Mouse (Mus musculus) ES-E14 (cell line): ENCODE measurements at regions not wholly inside any gene's neighbourhood (a gene's known extent, or its start where the extent isn't known, plus 50 kb on each side); places are given as distances from the start of the nearest gene placed in this dataset.

Experiments
- DNase-seq: peaks from one replicate; pipeline ENCODE4 v3.0.0-alpha.2; 2013; ENCODE audit warnings: low read depth, low spot score
- H3K27ac ChIP-seq: 2 replicates; pipeline ENCODE4 v1.5.1; 2012; ENCODE audit warnings: low read depth, mild to moderate bottlenecking, low read length, moderate library complexity, mixed read lengths; ENCODE audit not compliant: poor library complexity, insufficient read depth, severe bottlenecking
- H3K36me3 ChIP-seq: 2 replicates; pipeline ENCODE4 v1.6.1; 2012; ENCODE audit warnings: mild to moderate bottlenecking, low read length, moderate library complexity, mixed read lengths; ENCODE audit not compliant: control insufficient read depth, poor library complexity, insufficient read depth, severe bottlenecking
- H3K4me1 ChIP-seq, 2 experiments: fragments of 150-350 bp in 1 of 2; sonication (generic) in 1 of 2; 2 replicates each; pipeline ENCODE4 v1.6.1; 2012; ENCODE audit warnings: low read length in 2 of 2, mild to moderate bottlenecking in 1 of 2, mixed read lengths in 1 of 2; ENCODE audit not compliant: control insufficient read depth in 2 of 2, insufficient read depth in 2 of 2, poor library complexity in 1 of 2
- H3K4me3 ChIP-seq, 2 experiments: fragments of 150-350 bp in 1 of 2; sonication (generic) in 1 of 2; 2 replicates each; pipeline ENCODE4 v1.5.1; 2012; ENCODE audit warnings: low read length in 2 of 2, low read depth in 1 of 2, mild to moderate bottlenecking in 1 of 2, mixed read lengths in 1 of 2; ENCODE audit not compliant: insufficient read depth in 1 of 2, poor library complexity in 1 of 2, severe bottlenecking in 1 of 2
- H3K9ac ChIP-seq: 2 replicates; pipeline ENCODE4 v1.6.1; 2012; ENCODE audit warnings: low read depth, mild to moderate bottlenecking, low read length, mixed read lengths; ENCODE audit not compliant: poor library complexity, insufficient read depth, severe bottlenecking
- H3K9me3 ChIP-seq: fragments of 150-350 bp; sonication (generic); 2 replicates; pipeline ENCODE4 v1.6.1; 2012; ENCODE audit warnings: low read depth, mild to moderate bottlenecking, low read length; ENCODE audit not compliant: control insufficient read depth, insufficient read depth
- CHD2 ChIP-seq: IDR thresholded peaks from 2 replicates; pipeline ENCODE4 v1.6.1; 2014; ENCODE audit warnings: mild to moderate bottlenecking, low read depth, low read length, inconsistent platforms
- HCFC1 ChIP-seq: IDR thresholded peaks from 2 replicates; pipeline ENCODE4 v1.6.1; 2012; ENCODE audit warnings: low read length, inconsistent platforms, borderline replicate concordance; ENCODE audit not compliant: insufficient read depth
- MAFK ChIP-seq: IDR thresholded peaks from 2 replicates; pipeline ENCODE4 v1.6.1; 2014; ENCODE audit warnings: mild to moderate bottlenecking, low read depth, low read length, inconsistent platforms; ENCODE audit not compliant: insufficient read depth
- ZC3H11A ChIP-seq: IDR thresholded peaks from 2 replicates; pipeline ENCODE4 v1.6.1; 2012; ENCODE audit warnings: low read depth, mild to moderate bottlenecking, inconsistent platforms, low read length, borderline replicate concordance
- ZNF384 ChIP-seq: IDR thresholded peaks from 2 replicates; pipeline ENCODE4 v1.6.1; 2012; ENCODE audit warnings: low read depth, low read length, inconsistent platforms
- in situ Hi-C, 2 experiments: fragments of 600-800 bp; cut with MboI; formaldehyde crosslinking; loops; one replicate each; pipeline ENCODE4 v1.15.1; 2025; ENCODE audit warnings: low sequenced_read_pairs in 2 of 2, inconsistent platforms in 1 of 2; ENCODE audit not compliant: unreplicated experiment in 2 of 2

GRCm38 (mm10) chr13:37484631-37485030 is 139.6 kb downstream of the Ly86 start:
- H3K27ac ChIP-seq: no peak overlapping the region
- no peak overlapping the region for H3K9ac ChIP-seq
- no peaks in the 10 kb centered on the region for H3K9me3 ChIP-seq
- in situ Hi-C loops: no loop called here
- no peak for DNase-seq
- no peak overlapping the region for H3K4me3 ChIP-seq
- peaks cover 4 to 21% of the 10 kb centered on the region in 2 experiments; a peak in 2 of 4 replicates for H3K4me1 ChIP-seq
- no peak for TF ChIP-seq MAFK
- no peak for TF ChIP-seq CHD2
- no peak for TF ChIP-seq ZC3H11A
- TF ChIP-seq HCFC1: no peak
- TF ChIP-seq ZNF384: no peak
- no peaks in the 10 kb centered on the region for H3K36me3 ChIP-seq

GRCm38 (mm10) chr13:37492115-37493001 is 147.3 kb downstream of the Ly86 start:
- no peaks in the 10 kb centered on the region for H3K36me3 ChIP-seq
- no peak overlapping the region for H3K27ac ChIP-seq
- in situ Hi-C loops: no loop called here
- H3K4me1 ChIP-seq: 0 out of 4 replicates have a peak, but pooled peaks cover 2 to 5% of the 10 kb centered on the region in 2 experiments
- H3K9me3 ChIP-seq: no peaks in the 10 kb centered on the region
- TF ChIP-seq HCFC1 (0 out of 2 replicates have a peak, but pooled peaks have one; percentile 28), MAFK (no peak)
- no peak overlapping the region for H3K4me3 ChIP-seq
- no peak overlapping the region for H3K9ac ChIP-seq
- no peak for DNase-seq

DNA sequence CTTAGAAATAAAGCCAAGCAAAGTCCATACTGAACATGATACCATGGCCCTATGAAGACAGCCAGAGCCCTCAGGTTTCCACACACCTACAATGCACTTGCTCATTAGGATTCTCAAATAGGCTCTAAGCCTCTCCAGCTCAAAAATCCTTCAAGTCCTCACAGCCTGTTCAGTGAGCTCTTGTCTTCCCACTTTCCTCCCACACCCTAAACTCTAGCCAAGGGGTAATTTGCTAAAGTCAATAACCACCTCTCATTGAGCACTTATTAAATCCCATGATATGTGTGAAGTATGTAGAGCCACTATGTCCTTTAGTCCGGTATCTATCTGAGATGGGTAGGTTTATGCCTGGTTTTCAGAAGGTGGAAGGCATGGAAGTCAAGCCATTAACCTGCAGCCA is 148.3 kb downstream of the Ly86 start:
- H3K36me3 ChIP-seq: no peaks in the 10 kb centered on the region
- in situ Hi-C loops: no loop called here
- H3K27ac ChIP-seq: no peak overlapping the region
- no peak for DNase-seq
- H3K4me1 ChIP-seq: 0 out of 4 replicates have a peak, but pooled peaks cover 2 to 5% of the 10 kb centered on the region in 2 experiments
- no peak overlapping the region for H3K9ac ChIP-seq
- no peak overlapping the region for H3K4me3 ChIP-seq
- no peaks in the 10 kb centered on the region for H3K9me3 ChIP-seq
- TF ChIP-seq ZNF384 (no peak), CHD2 (no peak), MAFK (no peak), HCFC1 (no peak), ZC3H11A (no peak)

DNA sequence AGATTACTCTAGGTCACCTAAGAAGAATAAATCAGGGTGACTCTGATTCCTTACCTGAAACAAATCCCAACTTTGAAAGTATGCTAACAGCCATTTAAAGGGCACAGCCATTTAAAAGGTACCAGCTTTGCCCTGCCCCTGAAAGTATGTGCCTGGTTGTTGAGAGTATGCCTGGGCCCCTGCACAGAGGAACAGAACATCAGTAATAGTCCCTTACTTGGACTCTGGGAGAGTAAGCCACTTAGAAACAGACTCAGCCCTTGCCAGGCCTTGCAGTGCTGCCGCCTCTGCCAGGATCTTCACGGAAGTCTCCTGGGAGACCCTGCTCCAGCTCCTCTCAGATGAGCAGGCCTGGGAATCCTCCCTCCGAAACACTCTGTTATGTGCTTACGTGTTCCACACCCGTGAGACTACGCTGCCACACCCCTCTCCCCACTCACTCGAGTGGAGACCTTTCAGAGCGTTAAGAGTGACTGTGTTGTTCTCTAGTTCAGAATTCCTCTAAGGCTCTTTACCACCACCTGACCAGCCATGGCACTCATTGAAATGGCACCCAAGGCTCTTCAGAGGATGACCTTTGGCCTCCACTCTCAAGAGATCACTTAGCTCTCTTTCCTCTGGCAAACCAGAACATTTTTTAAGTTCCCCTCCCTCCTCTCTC is 150.4 kb downstream of the Ly86 start:
- TF ChIP-seq MAFK (no peak), ZC3H11A (no peak), ZNF384 (no peak), HCFC1 (no peak), CHD2 (no peak)
- Histone ChIP-seq H3K4me3 (no peak overlapping the region), H3K4me1 (0 out of 4 replicates have a peak, but pooled peaks cover 2 to 5% of the 10 kb centered on the region in 2 experiments), H3K36me3 (no peaks in the 10 kb centered on the region), H3K27ac (no peak overlapping the region), H3K9me3 (no peaks in the 10 kb centered on the region), H3K9ac (no peak overlapping the region)
- DNase-seq: no peak
- in situ Hi-C loops: no loop called here
